Mouse (Mus musculus): ENCODE measurements around the gene Nos1ap.

The Nos1ap gene

GRCm38 (mm10) chr1:170292239-170292951, 297.3 kb downstream of the Nos1ap start:
- peak; percentile 22 for DNase-seq (ENCODE audit: low read depth)

- DNase-seq (ENCODE audit: low read depth), result peak; percentile 20
Measured at GRCm38 (mm10) chr1:170282415-170283129, 307.1 kb downstream of the Nos1ap start.

- DNase-seq (ENCODE audit: low read depth), result no peak
Measured at GRCm38 (mm10) chr1:170277016-170277415, 312.6 kb downstream of the Nos1ap start, which contains the start of gene Sh2d1b1. TSS of gene Sh2d1b1 (plus strand) at chr1:170277320.

GRCm38 (mm10) chr1:170273252-170273651, 316.4 kb downstream of the Nos1ap start:
- no peak for DNase-seq (ENCODE audit: low read depth)

- no peak for DNase-seq (ENCODE audit: low read depth)
Measured at GRCm38 (mm10) chr1:170270696-170271095, 319.0 kb downstream of the Nos1ap start.

GRCm38 (mm10) chr1:170270281-170270680, 319.4 kb downstream of the Nos1ap start:
- no peak for DNase-seq (ENCODE audit: low read depth)

- DNase-seq (ENCODE audit: low read depth), result peak; percentile 45
Measured at GRCm38 (mm10) chr1:170255560-170255910, 334.1 kb downstream of the Nos1ap start.

- DNase-seq (ENCODE audit: low read depth), result no peak
Measured at GRCm38 (mm10) chr1:170254893-170255559, 334.6 kb downstream of the Nos1ap start.
